Mouse (Mus musculus) thymus, postnatal 0 days (tissue): Measurements from ENCODE around the gene Vrk3. TPM values are rescaled to one million over a fixed set of nuclear protein-coding genes. Genes with fewer than 3 reads are reported as not detected.
A peak's percentile ranks its signal among the peaks of the same experiment; 100 is the strongest.

ENCODE experiments used
- DNase-seq: peaks from one replicate; pipeline ENCODE4 v3.0.0-alpha.2; 2015; ENCODE audit warnings: low spot score
- polyA plus RNA-seq: library from polyadenylated mRNA; unstranded; fragments of >200 nt; fragmentation: Nextera tagmentation; extraction: Ambion mirVana; gene quantifications from 2 replicates; pipeline ENCODE4 v1.2.1, GENCODE M21; 2015

The Vrk3 gene
- polyA plus RNA-seq, 1 experiment from 2014 or later, result 66.8 TPM

DNA sequence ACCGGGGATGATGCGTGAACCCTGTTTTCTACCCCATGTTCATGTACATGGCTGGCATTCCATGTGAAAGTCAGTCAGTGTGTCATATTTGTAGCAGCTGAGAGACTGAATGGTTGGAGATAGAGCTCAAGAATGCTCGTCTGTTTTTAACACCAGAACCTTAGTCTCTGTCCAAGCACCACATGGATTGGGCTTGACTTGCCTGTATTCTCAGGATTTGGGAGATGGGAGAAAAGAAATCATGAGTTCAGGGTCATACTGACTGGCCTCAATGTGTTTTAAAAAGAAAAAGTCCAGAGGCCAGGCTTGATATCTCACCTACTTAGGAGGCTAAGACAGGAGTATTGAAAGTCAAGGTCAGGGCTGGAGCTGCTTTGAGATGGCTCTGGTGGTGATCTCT, 69.2 kb downstream of the Vrk3 start:
- no peak for DNase-seq

DNA sequence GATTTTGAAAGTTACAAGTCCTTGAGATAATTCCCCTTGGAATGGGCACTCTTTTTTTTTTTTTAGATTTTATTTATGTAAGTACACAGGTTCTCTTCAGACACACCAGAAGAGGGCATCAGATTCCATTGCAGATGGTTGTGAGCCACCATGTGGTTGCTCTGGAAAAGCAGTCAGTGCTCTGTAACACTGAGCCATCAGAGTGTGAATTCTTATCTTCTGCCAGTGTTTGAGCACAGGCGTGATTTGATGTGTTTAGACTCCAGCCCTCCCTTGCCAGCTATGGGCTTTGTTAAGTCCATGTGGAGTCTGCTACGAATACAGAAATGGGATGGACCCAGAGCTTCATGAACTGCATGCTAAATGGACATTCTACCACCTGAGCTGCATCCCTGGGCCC, 70.0 kb downstream of the Vrk3 start:
- DNase-seq, result no peak

- DNase-seq, result no peak
Measured at GRCm38 (mm10) chr7:44818751-44819235, 70.6 kb downstream of the Vrk3 start.

DNA sequence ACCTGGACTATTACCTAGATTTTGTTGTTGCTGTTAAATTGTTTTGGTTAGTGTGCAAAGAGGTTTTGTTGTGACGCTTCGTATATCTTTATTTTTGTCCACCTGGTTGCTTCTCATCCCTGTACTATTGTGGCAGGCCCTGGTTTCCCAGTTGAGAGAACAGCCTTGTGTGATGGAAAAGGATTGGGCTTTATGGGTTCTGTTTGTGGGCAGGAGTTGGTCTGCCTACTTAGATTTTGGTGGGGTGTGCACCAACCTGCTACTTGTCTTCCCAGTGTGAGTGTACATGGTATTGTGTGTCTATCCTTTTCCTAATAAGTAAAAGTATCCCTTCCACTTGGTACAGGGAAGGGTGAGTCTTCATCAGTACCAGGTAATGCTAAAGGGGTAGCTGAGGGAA, 71.2 kb downstream of the Vrk3 start:
- DNase-seq, result no peak

DNA sequence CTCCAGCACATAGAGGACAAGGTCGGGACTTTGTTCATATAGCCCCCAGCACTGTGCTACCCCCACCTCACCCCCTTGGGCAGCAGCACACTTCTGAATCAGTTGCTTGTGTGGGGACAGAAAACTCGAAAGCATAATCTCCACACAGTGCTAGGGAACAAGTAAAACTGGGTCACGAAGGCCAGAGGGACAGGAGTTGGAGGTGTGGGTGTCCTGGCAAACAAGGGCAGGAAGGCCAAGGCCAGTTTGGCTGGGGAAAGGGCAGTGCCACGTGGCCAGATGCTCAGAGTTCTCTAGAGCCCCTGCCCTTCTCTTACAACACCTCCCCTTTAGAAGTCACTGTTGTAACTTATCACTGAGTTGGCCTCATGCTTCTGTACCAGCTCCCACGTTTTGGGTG, 71.7 kb downstream of the Vrk3 start:
- no peak for DNase-seq

GRCm38 (mm10) chr7:44820525-44820924, 72.3 kb downstream of the Vrk3 start:
- no peak for DNase-seq

- no peak for DNase-seq
Measured at GRCm38 (mm10) chr7:44821666-44822448, 73.6 kb downstream of the Vrk3 start.

DNA sequence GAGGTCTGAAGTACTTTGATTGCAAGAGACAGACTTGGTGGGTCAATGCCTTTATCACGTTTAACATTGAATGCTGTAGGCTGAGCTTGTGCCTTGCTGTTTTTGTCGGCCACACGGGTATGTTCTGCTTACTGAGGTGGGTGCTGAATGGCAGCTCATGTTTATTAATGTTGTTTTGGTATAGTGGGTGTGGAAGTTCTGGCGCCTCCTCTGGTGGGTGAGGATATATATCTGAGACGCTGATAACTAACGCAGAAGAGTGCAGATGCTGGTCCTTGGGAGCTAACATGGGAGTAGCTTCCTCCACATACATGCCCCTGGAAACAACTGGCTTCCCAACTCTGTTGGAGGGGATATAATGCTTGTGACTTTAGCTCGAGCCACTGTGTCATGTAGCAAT, 75.2 kb downstream of the Vrk3 start:
- peak; percentile 57 for DNase-seq

DNA sequence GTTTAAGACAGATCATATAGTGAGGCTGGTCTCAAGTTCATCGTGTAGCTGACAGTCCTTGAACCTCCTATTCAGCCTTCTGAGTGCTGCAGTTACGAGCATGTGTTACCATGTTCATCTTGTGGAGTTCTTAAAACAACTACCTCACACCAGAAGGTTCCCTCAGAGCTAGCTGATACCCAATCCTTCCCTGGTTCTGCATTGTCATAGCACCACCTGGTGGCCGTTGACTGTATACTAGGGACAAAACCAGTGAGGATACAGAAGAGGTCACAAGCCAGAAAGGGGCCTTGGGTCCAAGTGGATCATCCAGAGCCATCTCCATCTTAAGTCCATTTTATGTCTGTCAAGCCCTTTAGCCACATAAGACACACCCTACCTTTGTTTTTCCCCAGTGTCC, 76.7 kb downstream of the Vrk3 start:
- DNase-seq, result peak; percentile 78

GRCm38 (mm10) chr7:44826771-44827170, 78.6 kb downstream of the Vrk3 start:
- no peak for DNase-seq

Other genes with a start within 250 kb of the Vrk3 start
- 0.55 TPM in 2 replicates for gene Mybpc2, start 223.8 kb upstream of the Vrk3 start, polyA plus RNA-seq
- 16.3 and 17.7 TPM in 2 replicates for gene Spib, start 216.3 kb upstream of the Vrk3 start, polyA plus RNA-seq
- 104 and 118 TPM in 2 replicates for gene Pold1, start 199.6 kb upstream of the Vrk3 start, polyA plus RNA-seq
- gene Nr1h2, start 194.5 kb upstream of the Vrk3 start, polyA plus RNA-seq, result 96.9 and 101 TPM in 2 replicates
- gene Napsa, start 176.0 kb upstream of the Vrk3 start, polyA plus RNA-seq, result 11.1 and 11.3 TPM in 2 replicates
- gene Kcnc3, start 157.7 kb upstream of the Vrk3 start, polyA plus RNA-seq, result 0.03 TPM in 1 of 2 replicates, not detected in the other
- gene Myh14, start 77.6 kb upstream of the Vrk3 start, polyA plus RNA-seq, result 0.66 and 1.0 TPM in 2 replicates
- gene Izumo2, start 39.7 kb upstream of the Vrk3 start, polyA plus RNA-seq, result not detected in 2 replicates
- 0.82 and 1.7 TPM in 2 replicates for gene Zfp473, start 2.6 kb downstream of the Vrk3 start, polyA plus RNA-seq
- 88.1 and 109 TPM in 2 replicates for gene Nup62, start 67.7 kb downstream of the Vrk3 start, polyA plus RNA-seq
- gene Il4i1, start 68.0 kb downstream of the Vrk3 start, polyA plus RNA-seq, result 23.6 and 28.0 TPM in 2 replicates
- gene Atf5, start 68.2 kb downstream of the Vrk3 start, polyA plus RNA-seq, result 3.4 and 3.7 TPM in 2 replicates
- gene Akt1s1, start 100.6 kb downstream of the Vrk3 start, polyA plus RNA-seq, result 47.3 and 49.2 TPM in 2 replicates
- 56.5 and 60.3 TPM in 2 replicates for gene Tbc1d17, start 100.7 kb downstream of the Vrk3 start, polyA plus RNA-seq
- 61.8 and 63.4 TPM in 2 replicates for gene Pnkp, start 108.7 kb downstream of the Vrk3 start, polyA plus RNA-seq
- gene Ptov1, start 121.4 kb downstream of the Vrk3 start, polyA plus RNA-seq, result 147 and 158 TPM in 2 replicates
- 59.0 and 60.0 TPM in 2 replicates for gene Med25, start 144.3 kb downstream of the Vrk3 start, polyA plus RNA-seq
- gene Fuz, start 147.7 kb downstream of the Vrk3 start, polyA plus RNA-seq, result 13.2 and 13.8 TPM in 2 replicates
- gene Ap2a1, start 181.1 kb downstream of the Vrk3 start, polyA plus RNA-seq, result 34.5 and 37.5 TPM in 2 replicates
- 0.23 and 0.25 TPM in 2 replicates for gene Tsks, start 194.8 kb downstream of the Vrk3 start, polyA plus RNA-seq
- 1.2 and 2.0 TPM in 2 replicates for gene Cpt1c, start 226.4 kb downstream of the Vrk3 start, polyA plus RNA-seq
- gene Prmt1, start 238.2 kb downstream of the Vrk3 start, polyA plus RNA-seq, result 364 and 365 TPM in 2 replicates
- 138 and 145 TPM in 2 replicates for gene Irf3, start 249.2 kb downstream of the Vrk3 start, polyA plus RNA-seq